Mouse (Mus musculus) adrenal gland, adult 2 months (tissue): ENCODE measurements around the gene Tdrkh. TPM values are rescaled to one million over a fixed set of nuclear protein-coding genes. Genes with fewer than 3 reads are reported as not detected.

Experiments used
- polyA plus RNA-seq: library from polyadenylated mRNA; depleted of rRNA; stranded (reverse); fragments of >200 nt; gene quantifications from 2 replicates; pipeline ENCODE4 v1.2.3, GENCODE M21; 2012; rRNA removed
- total RNA-seq, 2 experiments: library from RNA; stranded (reverse); gene quantifications; 2 replicates each; pipeline ENCODE4 v1.2.3; 2021

Tdrkh gene
- total and polyA plus RNA-seq, 3 experiments: 0.24 to 14.7 (median 6.4) TPM

Other genes with a start within 250 kb of the Tdrkh start
- gene Gm10696, start 235.1 kb upstream of the Tdrkh start, total RNA-seq: not detected
- not detected in 2 replicates for gene Gm10696, start 235.1 kb upstream of the Tdrkh start, polyA plus RNA-seq
- gene Gm5286, start 216.6 kb upstream of the Tdrkh start, total RNA-seq: not detected
- not detected in 2 replicates for gene Gm5286, start 216.6 kb upstream of the Tdrkh start, polyA plus RNA-seq
- gene Gm4778, start 149.2 kb upstream of the Tdrkh start, total RNA-seq: not detected
- gene Gm4778, start 149.2 kb upstream of the Tdrkh start, polyA plus RNA-seq: not detected in 2 replicates
- gene Them4, start 103.2 kb upstream of the Tdrkh start, total RNA-seq: 1 to 10 TPM; 8.2 to 8.5 TPM
- 0.34 and 0.74 TPM in 2 replicates for gene Them4, start 103.2 kb upstream of the Tdrkh start, polyA plus RNA-seq
- gene Them5, start 71.2 kb upstream of the Tdrkh start, total RNA-seq: not detected
- not detected in 2 replicates for gene Them5, start 71.2 kb upstream of the Tdrkh start, polyA plus RNA-seq
- under 1 TPM in 1 of 2 experiments, not detected in 1; 0.52 TPM for gene C2cd4d, start 50.8 kb upstream of the Tdrkh start, total RNA-seq
- gene C2cd4d, start 50.8 kb upstream of the Tdrkh start, polyA plus RNA-seq: 4.0 and 5.4 TPM in 2 replicates
- 10 to 100 TPM; 19.8 to 20.5 TPM for gene Rorc, start 40.5 kb upstream of the Tdrkh start, total RNA-seq
- gene Rorc, start 40.5 kb upstream of the Tdrkh start, polyA plus RNA-seq: 17.4 and 17.6 TPM in 2 replicates
- under 1 TPM; 0.26 to 0.62 TPM for gene Lingo4, start 14.8 kb upstream of the Tdrkh start, total RNA-seq
- 0.22 and 0.37 TPM in 2 replicates for gene Lingo4, start 14.8 kb upstream of the Tdrkh start, polyA plus RNA-seq
- 10 to 100 TPM; 46.4 to 84.5 TPM for gene Mrpl9, start 30.0 kb downstream of the Tdrkh start, total RNA-seq
- gene Mrpl9, start 30.0 kb downstream of the Tdrkh start, polyA plus RNA-seq: 16.4 and 18.0 TPM in 2 replicates
- under 1 TPM in 1 of 2 experiments, not detected in 1; 0.24 TPM for gene Oaz3, start 30.6 kb downstream of the Tdrkh start, total RNA-seq
- gene Oaz3, start 30.6 kb downstream of the Tdrkh start, polyA plus RNA-seq: 0.15 TPM in 1 of 2 replicates, not detected in the other
- 10 to 100 TPM; 17.6 to 27.7 TPM for gene Celf3, start 65.0 kb downstream of the Tdrkh start, total RNA-seq
- gene Celf3, start 65.0 kb downstream of the Tdrkh start, polyA plus RNA-seq: 62.2 and 77.6 TPM in 2 replicates
- gene Riiad1, start 67.1 kb downstream of the Tdrkh start, total RNA-seq: 1 to 10 TPM; 2.8 to 3.5 TPM
- not detected in 2 replicates for gene Riiad1, start 67.1 kb downstream of the Tdrkh start, polyA plus RNA-seq
- 10 to 100 TPM; 40.5 to 41.9 TPM for gene Snx27, start 169.4 kb downstream of the Tdrkh start, total RNA-seq
- 5.4 and 5.6 TPM in 2 replicates for gene Snx27, start 169.4 kb downstream of the Tdrkh start, polyA plus RNA-seq
- not detected for gene Gm10972, start 229.8 kb downstream of the Tdrkh start, total RNA-seq
- gene Gm10972, start 229.8 kb downstream of the Tdrkh start, polyA plus RNA-seq: not detected in 2 replicates
- gene Tuft1, start 245.6 kb downstream of the Tdrkh start, total RNA-seq: 10 to 100 TPM; 13.2 to 13.8 TPM
- 6.8 and 7.1 TPM in 2 replicates for gene Tuft1, start 245.6 kb downstream of the Tdrkh start, polyA plus RNA-seq